Mouse (Mus musculus) lung, postnatal 0 days (tissue): ENCODE data around the gene Fgf4.

ENCODE experiments used
- CTCF ChIP-seq: IDR thresholded peaks from 2 replicates; pipeline ENCODE4 v1.5.1; 2016; ENCODE audit warnings: antibody characterized with exemption, mild to moderate bottlenecking
- EP300 ChIP-seq: IDR thresholded peaks from 2 replicates; pipeline ENCODE4 v1.6.1; 2016; ENCODE audit warnings: antibody characterized with exemption, mild to moderate bottlenecking, control low read depth

DNA sequence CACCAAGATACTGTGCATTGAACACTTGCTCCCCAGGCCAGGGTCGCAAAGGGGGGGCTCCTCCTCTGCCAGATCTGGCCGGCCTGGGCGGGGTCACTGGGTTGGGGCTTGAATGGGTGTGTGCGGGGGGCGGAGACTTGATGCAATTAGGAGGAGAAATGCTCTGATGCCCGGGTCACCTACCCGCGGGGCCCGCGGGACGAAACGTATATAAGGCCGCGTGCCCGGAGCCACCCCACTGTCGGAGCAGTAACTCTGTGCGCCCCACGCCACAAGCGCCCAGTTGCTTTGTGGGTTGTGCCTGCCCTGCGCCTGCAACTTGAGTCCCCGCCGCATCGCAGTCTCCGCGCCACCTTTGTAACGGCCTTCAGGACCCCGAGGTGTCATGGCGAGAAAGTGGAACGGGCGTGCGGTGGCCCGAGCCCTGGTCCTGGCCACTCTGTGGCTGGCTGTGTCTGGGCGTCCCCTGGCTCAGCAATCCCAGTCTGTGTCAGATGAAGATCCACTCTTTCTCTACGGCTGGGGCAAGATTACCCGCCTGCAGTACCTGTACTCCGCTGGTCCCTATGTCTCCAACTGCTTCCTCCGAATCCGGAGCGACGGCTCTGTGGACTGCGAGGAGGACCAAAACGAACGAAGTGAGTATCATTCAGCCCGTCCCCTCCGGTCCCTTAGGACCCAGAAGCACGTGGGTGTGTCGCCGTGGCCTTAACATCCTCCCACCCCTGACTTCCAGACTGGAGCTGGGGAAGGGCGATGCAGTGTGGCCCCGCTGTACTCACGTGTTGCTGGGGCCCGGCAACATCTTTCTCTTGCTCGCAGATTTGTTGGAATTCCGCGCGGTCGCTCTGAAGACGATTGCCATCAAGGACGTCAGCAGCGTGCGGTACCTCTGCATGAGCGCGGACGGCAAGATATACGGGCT is 49.4 kb downstream of the Fgf4 start, which contains the start of gene Fgf15:
- TF ChIP-seq EP300 (no peak), CTCF (no peak)
